Mouse (Mus musculus): ENCODE data around the gene Fbxo34. TPM values are rescaled to one million over a fixed set of nuclear protein-coding genes. Genes with fewer than 3 reads are reported as not detected.

The Fbxo34 gene
- total RNA-seq, 1 experiment, result 17.0 TPM

DNA sequence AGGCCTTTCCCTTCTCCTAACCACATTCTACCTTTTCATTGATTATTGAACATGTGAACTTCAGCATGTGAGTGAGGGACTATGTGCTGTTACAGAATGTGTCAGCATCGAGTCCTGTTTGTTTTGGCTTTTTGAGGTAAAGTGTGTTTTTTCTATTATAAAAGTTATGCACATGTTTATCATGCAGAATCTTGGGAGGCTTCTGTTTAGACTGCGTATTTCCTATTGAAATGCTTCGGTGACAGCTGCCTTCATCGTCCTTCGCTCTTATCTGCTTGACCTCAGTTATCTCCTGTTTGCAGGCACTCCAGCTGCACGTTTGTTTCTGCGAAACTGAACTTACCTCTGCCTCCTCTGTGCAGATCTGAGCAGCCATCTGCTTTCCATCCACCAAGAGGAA, 72.1 kb downstream of the Fbxo34 start:
- Histone ChIP-seq H3K9ac (ENCODE audit: insufficient read depth, low read depth, low read length, poor library complexity, severe bottlenecking) (no peak overlapping the region), H3K4me1 (ENCODE audit: control insufficient read depth in 2 of 2, insufficient read depth in 2 of 2, low read length in 2 of 2, poor library complexity in 1 of 2) (0 out of 4 replicates have a peak, but pooled peaks cover 0 to 2% of the 10 kb centered on the region in 2 experiments), H3K36me3 (ENCODE audit: control insufficient read depth, insufficient read depth, low read length, poor library complexity, severe bottlenecking) (no peaks in the 10 kb centered on the region; the same call in 1 of the 2 replicates), H3K4me3 (ENCODE audit: insufficient read depth in 1 of 2, low read depth in 1 of 2, low read length in 2 of 2, poor library complexity in 1 of 2, severe bottlenecking in 1 of 2) (no peak overlapping the region), H3K9me3 (ENCODE audit: control insufficient read depth, insufficient read depth, low read depth, low read length) (no peaks in the 10 kb centered on the region), H3K27ac (ENCODE audit: insufficient read depth, low read depth, low read length, poor library complexity, severe bottlenecking) (no peak overlapping the region)
- in situ Hi-C loops (cut with MboI; ENCODE audit: low sequenced_read_pairs in 2 of 2, unreplicated experiment in 2 of 2), result no loop called here
- TF ChIP-seq HCFC1 (IDR thresholded peaks at IDR 0.05; ENCODE audit: borderline replicate concordance, insufficient read depth, low read length) (no peak), ZNF384 (IDR thresholded peaks at IDR 0.05; ENCODE audit: low read depth, low read length) (no peak), MAFK (IDR thresholded peaks at IDR 0.05; ENCODE audit: insufficient read depth, low read depth, low read length) (no peak), CHD2 (IDR thresholded peaks at IDR 0.05; ENCODE audit: low read depth, low read length) (no peak), ZC3H11A (IDR thresholded peaks at IDR 0.05; ENCODE audit: borderline replicate concordance, low read depth, low read length) (no peak)
- DNase-seq (ENCODE audit: low read depth, low spot score), result no peak

DNA sequence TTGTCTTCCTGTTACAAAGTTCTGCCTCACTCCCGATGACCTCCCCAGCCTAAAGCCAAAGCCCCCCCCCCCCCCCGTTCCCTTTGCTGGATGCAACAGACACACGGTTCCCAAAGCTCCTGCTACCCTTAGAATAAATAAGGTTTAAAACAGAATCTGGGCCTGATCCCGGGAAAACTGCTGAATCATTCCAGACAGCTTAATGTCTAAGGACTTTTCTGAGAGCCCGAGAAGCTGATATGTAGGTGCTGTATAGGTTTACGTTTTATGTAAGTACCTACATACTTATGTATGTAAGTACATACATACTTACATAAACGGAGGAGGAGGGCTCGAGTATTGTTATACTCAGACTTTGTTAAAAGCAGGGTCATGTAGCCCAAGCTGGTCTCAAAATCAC, 75.2 kb downstream of the Fbxo34 start:
- no peak for DNase-seq (ENCODE audit: low read depth, low spot score)
- in situ Hi-C loops (cut with MboI; ENCODE audit: low sequenced_read_pairs in 2 of 2, unreplicated experiment in 2 of 2), result no loop called here
- Histone ChIP-seq H3K36me3 (ENCODE audit: control insufficient read depth, insufficient read depth, low read length, poor library complexity, severe bottlenecking) (peaks cover 3% of the 10 kb centered on the region; the same call in 1 of the 2 replicates), H3K27ac (ENCODE audit: insufficient read depth, low read depth, low read length, poor library complexity, severe bottlenecking) (no peak overlapping the region), H3K9ac (ENCODE audit: insufficient read depth, low read depth, low read length, poor library complexity, severe bottlenecking) (no peak overlapping the region), H3K4me1 (ENCODE audit: control insufficient read depth in 2 of 2, insufficient read depth in 2 of 2, low read length in 2 of 2, poor library complexity in 1 of 2) (no peaks in the 10 kb centered on the region), H3K9me3 (ENCODE audit: control insufficient read depth, insufficient read depth, low read depth, low read length) (no peaks in the 10 kb centered on the region), H3K4me3 (ENCODE audit: insufficient read depth in 1 of 2, low read depth in 1 of 2, low read length in 2 of 2, poor library complexity in 1 of 2, severe bottlenecking in 1 of 2) (no peak overlapping the region)
- TF ChIP-seq ZC3H11A (IDR thresholded peaks at IDR 0.05; ENCODE audit: borderline replicate concordance, low read depth, low read length) (no peak), CHD2 (IDR thresholded peaks at IDR 0.05; ENCODE audit: low read depth, low read length) (no peak), MAFK (IDR thresholded peaks at IDR 0.05; ENCODE audit: insufficient read depth, low read depth, low read length) (no peak), HCFC1 (IDR thresholded peaks at IDR 0.05; ENCODE audit: borderline replicate concordance, insufficient read depth, low read length) (no peak), ZNF384 (IDR thresholded peaks at IDR 0.05; ENCODE audit: low read depth, low read length) (no peak)

GRCm38 (mm10) chr14:47525861-47526260, 75.6 kb downstream of the Fbxo34 start:
- TF ChIP-seq CHD2 (IDR thresholded peaks at IDR 0.05; ENCODE audit: low read depth, low read length) (no peak), ZNF384 (IDR thresholded peaks at IDR 0.05; ENCODE audit: low read depth, low read length) (no peak), ZC3H11A (IDR thresholded peaks at IDR 0.05; ENCODE audit: borderline replicate concordance, low read depth, low read length) (no peak), MAFK (IDR thresholded peaks at IDR 0.05; ENCODE audit: insufficient read depth, low read depth, low read length) (no peak)
- DNase-seq (ENCODE audit: low read depth, low spot score), result no peak

GRCm38 (mm10) chr14:47527833-47528232, 77.6 kb downstream of the Fbxo34 start:
- H3K9me3 ChIP-seq (ENCODE audit: control insufficient read depth, insufficient read depth, low read depth, low read length), result no peaks in the 10 kb centered on the region
- TF ChIP-seq ZC3H11A (IDR thresholded peaks at IDR 0.05; ENCODE audit: borderline replicate concordance, low read depth, low read length) (no peak), ZNF384 (IDR thresholded peaks at IDR 0.05; ENCODE audit: low read depth, low read length) (no peak), CHD2 (IDR thresholded peaks at IDR 0.05; ENCODE audit: low read depth, low read length) (no peak), MAFK (IDR thresholded peaks at IDR 0.05; ENCODE audit: insufficient read depth, low read depth, low read length) (no peak), HCFC1 (IDR thresholded peaks at IDR 0.05; ENCODE audit: borderline replicate concordance, insufficient read depth, low read length) (no peak)
- no peak overlapping the region for H3K27ac ChIP-seq (ENCODE audit: insufficient read depth, low read depth, low read length, poor library complexity, severe bottlenecking)
- in situ Hi-C loops (cut with MboI; ENCODE audit: low sequenced_read_pairs in 2 of 2, unreplicated experiment in 2 of 2), result no loop called here
- H3K36me3 ChIP-seq (ENCODE audit: control insufficient read depth, insufficient read depth, low read length, poor library complexity, severe bottlenecking), result peaks cover 9% of the 10 kb centered on the region
- peaks cover 0 to 2% of the 10 kb centered on the region in 2 experiments; a peak in 1 of 4 replicates for H3K4me1 ChIP-seq (ENCODE audit: control insufficient read depth in 2 of 2, insufficient read depth in 2 of 2, low read length in 2 of 2, poor library complexity in 1 of 2)
- DNase-seq (ENCODE audit: low read depth, low spot score), result no peak
- H3K9ac ChIP-seq (ENCODE audit: insufficient read depth, low read depth, low read length, poor library complexity, severe bottlenecking), result no peak overlapping the region
- H3K4me3 ChIP-seq (ENCODE audit: insufficient read depth in 1 of 2, low read depth in 1 of 2, low read length in 2 of 2, poor library complexity in 1 of 2, severe bottlenecking in 1 of 2), result no peak overlapping the region

More at GRCm38 (mm10) chr14:47525861-47526260, 75.6 kb downstream of the Fbxo34 start:
- Histone ChIP-seq H3K36me3 (ENCODE audit: control insufficient read depth, insufficient read depth, low read length, poor library complexity, severe bottlenecking) (peaks cover 5% of the 10 kb centered on the region; the same call in 1 of the 2 replicates), H3K27ac (ENCODE audit: insufficient read depth, low read depth, low read length, poor library complexity, severe bottlenecking) (no peak overlapping the region), H3K4me3 (ENCODE audit: insufficient read depth in 1 of 2, low read depth in 1 of 2, low read length in 2 of 2, poor library complexity in 1 of 2, severe bottlenecking in 1 of 2) (no peak overlapping the region), H3K9me3 (ENCODE audit: control insufficient read depth, insufficient read depth, low read depth, low read length) (no peaks in the 10 kb centered on the region), H3K9ac (ENCODE audit: insufficient read depth, low read depth, low read length, poor library complexity, severe bottlenecking) (no peak overlapping the region), H3K4me1 (ENCODE audit: control insufficient read depth in 2 of 2, insufficient read depth in 2 of 2, low read length in 2 of 2, poor library complexity in 1 of 2) (no peaks in the 10 kb centered on the region)
- in situ Hi-C loops (cut with MboI; ENCODE audit: low sequenced_read_pairs in 2 of 2, unreplicated experiment in 2 of 2), result no loop called here

DNA sequence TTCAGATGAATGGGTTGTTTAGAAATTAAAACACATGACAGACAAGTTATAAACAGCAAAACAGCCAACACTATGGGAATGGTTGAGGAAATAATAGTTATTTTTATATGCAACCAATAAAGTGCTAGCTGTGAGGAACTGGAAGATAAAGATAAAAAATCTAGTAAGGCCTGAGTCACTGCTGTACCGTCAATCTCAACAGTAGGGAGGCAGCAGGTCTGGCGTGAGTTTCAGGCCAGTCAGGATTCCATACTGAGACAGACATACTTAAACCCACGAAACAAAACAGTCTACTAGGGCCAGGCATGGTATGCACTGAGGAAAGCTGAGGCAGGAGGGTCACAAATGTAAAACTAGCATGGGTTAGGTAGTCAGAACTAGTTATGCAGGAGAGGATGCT, 78.1 kb downstream of the Fbxo34 start:
- Histone ChIP-seq H3K27ac (ENCODE audit: insufficient read depth, low read depth, low read length, poor library complexity, severe bottlenecking) (no peak overlapping the region), H3K9ac (ENCODE audit: insufficient read depth, low read depth, low read length, poor library complexity, severe bottlenecking) (no peak overlapping the region), H3K9me3 (ENCODE audit: control insufficient read depth, insufficient read depth, low read depth, low read length) (no peaks in the 10 kb centered on the region), H3K36me3 (ENCODE audit: control insufficient read depth, insufficient read depth, low read length, poor library complexity, severe bottlenecking) (peaks cover 9% of the 10 kb centered on the region), H3K4me3 (ENCODE audit: insufficient read depth in 1 of 2, low read depth in 1 of 2, low read length in 2 of 2, poor library complexity in 1 of 2, severe bottlenecking in 1 of 2) (no peak overlapping the region), H3K4me1 (ENCODE audit: control insufficient read depth in 2 of 2, insufficient read depth in 2 of 2, low read length in 2 of 2, poor library complexity in 1 of 2) (peaks cover 0 to 5% of the 10 kb centered on the region in 2 experiments; a peak in 1 of 4 replicates)
- DNase-seq (ENCODE audit: low read depth, low spot score), result no peak
- TF ChIP-seq MAFK (IDR thresholded peaks at IDR 0.05; ENCODE audit: insufficient read depth, low read depth, low read length), result no peak
- TF ChIP-seq ZNF384 (IDR thresholded peaks at IDR 0.05; ENCODE audit: low read depth, low read length), result no peak
- no peak for TF ChIP-seq ZC3H11A (IDR thresholded peaks at IDR 0.05; ENCODE audit: borderline replicate concordance, low read depth, low read length)
- no peak for TF ChIP-seq HCFC1 (IDR thresholded peaks at IDR 0.05; ENCODE audit: borderline replicate concordance, insufficient read depth, low read length)
- TF ChIP-seq CHD2 (IDR thresholded peaks at IDR 0.05; ENCODE audit: low read depth, low read length), result no peak
- in situ Hi-C loops (cut with MboI; ENCODE audit: low sequenced_read_pairs in 2 of 2, unreplicated experiment in 2 of 2), result no loop called here
